Mouse (Mus musculus) cortical plate, adult 2 months (tissue): Measurements from ENCODE around the gene Cd86.

Experiments used
- CTCF ChIP-seq: fragments of 200-500 bp; IDR thresholded peaks from 2 replicates; pipeline ENCODE4 v1.5.1; 2011; ENCODE audit warnings: mild to moderate bottlenecking, control low read depth, low read length; ENCODE audit not compliant: insufficient read depth; ENCODE audit errors: extremely low read depth
- POLR2A ChIP-seq: fragments of 200-500 bp; IDR thresholded peaks from 2 replicates; pipeline ENCODE4 v1.6.1; 2011; ENCODE audit warnings: mild to moderate bottlenecking, low read length, control low read depth; ENCODE audit not compliant: insufficient read depth; ENCODE audit errors: extremely low read depth

DNA sequence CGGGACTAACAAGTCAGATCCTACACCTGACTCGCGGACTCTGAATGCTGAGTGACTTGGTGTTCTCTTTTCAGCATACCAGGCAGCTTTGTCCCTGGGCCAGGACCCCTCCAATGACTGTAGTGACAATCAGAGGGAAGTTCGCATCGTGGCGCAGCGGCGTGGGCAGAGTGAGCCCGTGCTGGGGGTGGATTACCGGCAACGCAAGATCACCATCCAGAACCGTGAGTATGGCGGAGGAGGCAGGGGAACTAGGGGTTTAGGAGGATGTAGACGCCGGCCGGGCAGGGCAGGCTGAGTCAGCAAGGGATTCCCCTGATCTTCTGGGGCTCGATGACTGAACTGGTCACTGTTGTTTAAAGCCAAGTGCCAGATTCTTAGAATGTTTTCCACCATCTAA lies 43.5 kb upstream of the Cd86 start:
- TF ChIP-seq CTCF (no peak), POLR2A (no peak)
